Mouse (Mus musculus): ENCODE results near the gene Manba. TPM values are rescaled to one million over a fixed set of nuclear protein-coding genes. Genes with fewer than 3 reads are reported as not detected.
"Not testable (repeated sequence)": the region's sequence is repeated elsewhere in the genome, so short reads cannot be mapped to it uniquely, and the experiment has no call there.

Manba gene
- polyA plus RNA-seq, 1 experiment from 2014 or later, result 18.6 TPM

- WGBS, result 59% methylated on average over 3 of the region's 3 CpGs
- Histone ChIP-seq H3K9me3 (ENCODE audit: control insufficient read depth) (no peaks in the 10 kb centered on the region), H3K4me3 (ENCODE audit: low read depth, low read length) (no peak overlapping the region), H3K36me3 (ENCODE audit: control insufficient read depth, insufficient read depth) (no peaks in the 10 kb centered on the region), H3K27ac (ENCODE audit: low read depth, low read length) (peak overlapping the region; percentile 21; the same call in 1 of the 2 replicates), H3K4me1 (replicated peaks; ENCODE audit: control insufficient read depth, insufficient read depth, low read length) (no peaks in the 10 kb centered on the region), H3K27me3 (replicated peaks; ENCODE audit: control insufficient read depth, insufficient read depth, low read length) (no peaks in the 10 kb centered on the region), H3K4me2 (replicated peaks; ENCODE audit: low read depth) (no peak overlapping the region), H3K9ac (ENCODE audit: low read depth, low read length) (no peak overlapping the region)
- no peak for TF ChIP-seq CTCF (IDR thresholded peaks at IDR 0.05; ENCODE audit: low read depth)
- no peak for ATAC-seq
Observed at GRCm38 (mm10) chr3:135481608-135482007, 3.8 kb upstream of the Manba start.

- not testable (repeated sequence) for H3K9ac ChIP-seq (ENCODE audit: low read depth, low read length); H3K4me1 ChIP-seq (replicated peaks; ENCODE audit: control insufficient read depth, insufficient read depth, low read length); H3K27ac ChIP-seq (ENCODE audit: low read depth, low read length); H3K27me3 ChIP-seq (replicated peaks; ENCODE audit: control insufficient read depth, insufficient read depth, low read length); H3K36me3 ChIP-seq (ENCODE audit: control insufficient read depth, insufficient read depth); ATAC-seq; H3K9me3 ChIP-seq (ENCODE audit: control insufficient read depth)
- 86% methylated on average over 15 of the region's 15 CpGs for whole genome bisulfite sequencing
- H3K4me3 ChIP-seq (ENCODE audit: low read depth, low read length), result peak overlapping the region; percentile 83; the same call in 1 of the 2 replicates
- peak overlapping the region; percentile 97 for H3K4me2 ChIP-seq (replicated peaks; ENCODE audit: low read depth)
Observed at GRCm38 (mm10) chr3:135484650-135485049, 761 bp upstream of the Manba start.

- H3K4me3 ChIP-seq (ENCODE audit: low read depth, low read length), result peak overlapping the region; percentile 83
- H3K9me3 ChIP-seq (ENCODE audit: control insufficient read depth), result no peaks in the 10 kb centered on the region
- H3K27me3 ChIP-seq (replicated peaks; ENCODE audit: control insufficient read depth, insufficient read depth, low read length), result no peaks in the 10 kb centered on the region
- peak; percentile 14; the same call in 1 of the 2 replicates for ATAC-seq
- no peaks in the 10 kb centered on the region; the same call in 1 of the 2 replicates for H3K36me3 ChIP-seq (ENCODE audit: control insufficient read depth, insufficient read depth)
- H3K4me2 ChIP-seq (replicated peaks; ENCODE audit: low read depth), result peak overlapping the region; percentile 97
- no peaks in the 10 kb centered on the region for H3K4me1 ChIP-seq (replicated peaks; ENCODE audit: control insufficient read depth, insufficient read depth, low read length)
- WGBS, result 4% methylated on average over 9 of the region's 9 CpGs
- H3K27ac ChIP-seq (ENCODE audit: low read depth, low read length), result peak overlapping the region; percentile 30; the same call in 1 of the 2 replicates
- peak overlapping the region; percentile 62 for H3K9ac ChIP-seq (ENCODE audit: low read depth, low read length)
- TF ChIP-seq CTCF (IDR thresholded peaks at IDR 0.05; ENCODE audit: low read depth), result no peak
Observed at GRCm38 (mm10) chr3:135485900-135486241, 460 bp downstream of the Manba start.

GRCm38 (mm10) chr3:135486351-135486750 lies 940 bp downstream of the Manba start:
- H3K4me1 ChIP-seq (replicated peaks; ENCODE audit: control insufficient read depth, insufficient read depth, low read length), result no peaks in the 10 kb centered on the region
- H3K27me3 ChIP-seq (replicated peaks; ENCODE audit: control insufficient read depth, insufficient read depth, low read length), result no peaks in the 10 kb centered on the region
- no peak overlapping the region for H3K9ac ChIP-seq (ENCODE audit: low read depth, low read length)
- no peak overlapping the region for H3K27ac ChIP-seq (ENCODE audit: low read depth, low read length)
- no peak for TF ChIP-seq CTCF (IDR thresholded peaks at IDR 0.05; ENCODE audit: low read depth)
- WGBS, result 57% methylated on average over 5 of the region's 5 CpGs
- H3K4me3 ChIP-seq (ENCODE audit: low read depth, low read length), result peak overlapping the region; percentile 83
- no peak for ATAC-seq
- peak overlapping the region; percentile 97 for H3K4me2 ChIP-seq (replicated peaks; ENCODE audit: low read depth)
- H3K9me3 ChIP-seq (ENCODE audit: control insufficient read depth), result no peaks in the 10 kb centered on the region
- H3K36me3 ChIP-seq (ENCODE audit: control insufficient read depth, insufficient read depth), result no peaks in the 10 kb centered on the region; the same call in 1 of the 2 replicates

- ATAC-seq, result no peak
- Histone ChIP-seq H3K4me2 (replicated peaks; ENCODE audit: low read depth) (no peak overlapping the region), H3K9me3 (ENCODE audit: control insufficient read depth) (no peaks in the 10 kb centered on the region), H3K9ac (ENCODE audit: low read depth, low read length) (no peak overlapping the region), H3K27me3 (replicated peaks; ENCODE audit: control insufficient read depth, insufficient read depth, low read length) (no peaks in the 10 kb centered on the region), H3K36me3 (ENCODE audit: control insufficient read depth, insufficient read depth) (no peaks in the 10 kb centered on the region; the same call in 1 of the 2 replicates), H3K27ac (ENCODE audit: low read depth, low read length) (no peak overlapping the region), H3K4me3 (ENCODE audit: low read depth, low read length) (no peak overlapping the region), H3K4me1 (replicated peaks; ENCODE audit: control insufficient read depth, insufficient read depth, low read length) (no peaks in the 10 kb centered on the region)
- TF ChIP-seq CTCF (IDR thresholded peaks at IDR 0.05; ENCODE audit: low read depth), result no peak
- 85% methylated on average over 4 of the region's 4 CpGs for WGBS
Observed at GRCm38 (mm10) chr3:135487803-135488202, 2.4 kb downstream of the Manba start.

- WGBS, result 53% methylated on average over 5 of the region's 5 CpGs
- no peak overlapping the region for H3K9ac ChIP-seq (ENCODE audit: low read depth, low read length)
- H3K9me3 ChIP-seq (ENCODE audit: control insufficient read depth), result no peaks in the 10 kb centered on the region
- no peak overlapping the region for H3K4me2 ChIP-seq (replicated peaks; ENCODE audit: low read depth)
- no peak overlapping the region for H3K4me3 ChIP-seq (ENCODE audit: low read depth, low read length)
- no peaks in the 10 kb centered on the region for H3K27me3 ChIP-seq (replicated peaks; ENCODE audit: control insufficient read depth, insufficient read depth, low read length)
- H3K36me3 ChIP-seq (ENCODE audit: control insufficient read depth, insufficient read depth), result no peaks in the 10 kb centered on the region; the same call in 1 of the 2 replicates
- no peak overlapping the region for H3K27ac ChIP-seq (ENCODE audit: low read depth, low read length)
- TF ChIP-seq CTCF (IDR thresholded peaks at IDR 0.05; ENCODE audit: low read depth), result no peak
- no peaks in the 10 kb centered on the region for H3K4me1 ChIP-seq (replicated peaks; ENCODE audit: control insufficient read depth, insufficient read depth, low read length)
- no peak for ATAC-seq
Observed at GRCm38 (mm10) chr3:135489865-135490520, 4.6 kb downstream of the Manba start.
